Mouse (Mus musculus) E14TG2a.4 (cell line): ENCODE results near the gene Prkce.

Source experiments
- H3K27me3 ChIP-seq: 2 replicates; pipeline ENCODE4 v1.6.1; 2014; ENCODE audit warnings: low read length, control low read depth; ENCODE audit not compliant: insufficient read depth
- H3K36me3 ChIP-seq: 2 replicates; pipeline ENCODE4 v1.6.1; 2014; ENCODE audit warnings: low read length, control low read depth; ENCODE audit not compliant: insufficient read depth
- H3K4me1 ChIP-seq: replicated peaks from 2 replicates; pipeline ENCODE4 v1.6.1; 2014; ENCODE audit warnings: low read depth, low read length, control low read depth
- H3K4me3 ChIP-seq: replicated peaks from 2 replicates; pipeline ENCODE4 v1.5.1; 2014; ENCODE audit warnings: mild to moderate bottlenecking, low read length
- H3K9me3 ChIP-seq: 2 replicates; pipeline ENCODE4 v1.6.1; 2014; ENCODE audit warnings: low read length, control low read depth
- CTCF ChIP-seq: conservative IDR thresholded peaks from 2 replicates; pipeline ENCODE4 v1.5.1; 2014; ENCODE audit warnings: low read length
- NANOG ChIP-seq: IDR thresholded peaks from 2 replicates; pipeline ENCODE4 v1.6.1; 2014; ENCODE audit warnings: borderline replicate concordance, low read length, mixed read lengths
- POU5F1 ChIP-seq: IDR thresholded peaks from 2 replicates; pipeline ENCODE4 v1.6.1; 2014; ENCODE audit warnings: low read length, borderline replicate concordance

The Prkce gene

DNA sequence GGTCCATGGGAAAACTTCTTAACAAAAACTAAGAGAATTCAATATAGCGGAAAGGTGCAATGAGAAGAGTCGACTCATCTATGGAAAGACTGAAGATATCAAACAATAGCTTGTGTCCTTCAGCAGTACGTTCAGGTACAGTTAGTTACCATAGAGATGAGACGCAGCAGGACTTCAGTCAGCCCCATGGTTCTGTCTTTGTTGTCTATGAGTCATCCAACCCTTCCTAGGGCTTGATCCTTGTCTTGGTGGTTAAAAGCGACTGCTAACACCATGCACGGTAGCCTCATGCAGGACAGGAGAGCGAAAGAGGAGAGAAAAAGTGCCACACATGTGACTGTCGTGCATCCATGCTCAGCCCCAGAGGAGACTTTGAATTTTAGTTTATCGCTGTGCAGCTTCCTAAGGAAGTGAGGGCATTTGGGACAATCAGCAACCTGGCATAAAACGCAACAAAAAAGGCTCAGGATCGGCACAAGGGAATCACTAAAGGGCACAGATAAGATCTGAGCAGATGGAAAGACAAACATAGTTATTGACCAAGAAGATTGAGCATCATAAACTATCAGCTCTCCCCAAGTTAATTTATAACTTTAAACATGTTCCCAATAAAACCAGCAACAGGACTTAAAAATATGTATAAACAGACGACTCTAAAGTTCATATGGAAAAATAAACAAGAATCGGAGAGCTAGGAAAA lies 448.2 kb downstream of the Prkce start:
- Histone ChIP-seq H3K4me1 (peaks cover 43% of the 10 kb centered on the region), H3K4me3 (no peak overlapping the region), H3K27me3 (no peaks in the 10 kb centered on the region; the same call in 1 of the 2 replicates), H3K9me3 (no peaks in the 10 kb centered on the region), H3K36me3 (no peaks in the 10 kb centered on the region)
- TF ChIP-seq CTCF, result no peak
- no peak for TF ChIP-seq POU5F1
- no peak for TF ChIP-seq NANOG

GRCm38 (mm10) chr17:86617570-86618237 lies 450.1 kb downstream of the Prkce start:
- no peaks in the 10 kb centered on the region for H3K9me3 ChIP-seq
- TF ChIP-seq CTCF (no peak), POU5F1 (no peak), NANOG (no peak)

GRCm38 (mm10) chr17:86618431-86618861 lies 450.9 kb downstream of the Prkce start:
- Histone ChIP-seq H3K36me3 (no peaks in the 10 kb centered on the region), H3K4me3 (no peak overlapping the region), H3K27me3 (no peaks in the 10 kb centered on the region; the same call in none of the 2 replicates), H3K9me3 (no peaks in the 10 kb centered on the region), H3K4me1 (peaks cover 43% of the 10 kb centered on the region)
- no peak for TF ChIP-seq CTCF

More at GRCm38 (mm10) chr17:86617570-86618237, 450.1 kb downstream of the Prkce start:
- no peak overlapping the region for H3K4me3 ChIP-seq
- H3K27me3 ChIP-seq, result no peaks in the 10 kb centered on the region; the same call in none of the 2 replicates
- no peaks in the 10 kb centered on the region for H3K36me3 ChIP-seq
- H3K4me1 ChIP-seq, result peaks cover 43% of the 10 kb centered on the region

DNA sequence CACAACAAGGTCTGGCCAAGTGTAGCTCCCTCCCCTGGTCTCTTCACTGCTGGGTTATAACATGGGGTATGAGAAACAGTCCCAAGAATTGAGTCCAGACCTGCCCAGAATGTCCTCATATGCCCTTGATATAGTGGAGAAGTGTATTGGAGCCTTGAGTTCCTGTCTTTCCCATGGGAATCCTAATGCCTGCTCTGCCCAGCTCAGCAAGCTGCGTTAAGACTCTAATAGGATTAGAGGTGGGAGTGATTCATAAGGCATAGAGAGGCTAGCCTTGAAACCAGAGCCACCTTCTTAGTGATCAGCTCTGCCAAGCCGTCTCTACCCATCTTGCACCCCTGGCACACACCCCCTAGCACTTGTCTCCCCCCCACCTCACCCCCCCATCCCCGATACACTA lies 455.3 kb downstream of the Prkce start:
- TF ChIP-seq POU5F1, result no peak
- TF ChIP-seq NANOG, result no peak
- no peak for TF ChIP-seq CTCF
- no peaks in the 10 kb centered on the region; the same call in none of the 2 replicates for H3K27me3 ChIP-seq
- H3K4me3 ChIP-seq, result no peak overlapping the region
- peaks cover 25% of the 10 kb centered on the region for H3K4me1 ChIP-seq
- H3K9me3 ChIP-seq, result no peaks in the 10 kb centered on the region
- H3K36me3 ChIP-seq, result no peaks in the 10 kb centered on the region

DNA sequence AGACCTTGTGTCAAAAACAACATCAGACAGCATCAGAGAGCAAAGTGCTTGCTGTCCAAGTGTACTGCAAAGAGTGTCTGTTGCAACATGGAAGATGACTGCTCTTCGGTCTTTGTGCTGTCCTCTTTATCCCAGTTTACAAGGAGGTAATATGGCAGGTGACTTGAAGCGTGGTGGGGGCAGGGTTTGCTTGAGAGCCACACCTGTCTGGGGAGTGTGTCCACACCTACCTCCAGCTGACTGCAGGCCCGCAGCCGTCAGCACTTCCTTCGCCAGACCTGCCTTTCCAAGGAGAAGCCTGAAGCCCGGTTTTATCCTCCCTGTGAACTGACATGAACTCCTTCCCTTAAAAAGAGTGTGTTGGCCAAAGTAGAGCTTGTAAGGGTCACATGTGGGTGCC lies 458.9 kb downstream of the Prkce start:
- Histone ChIP-seq H3K4me1 (peaks cover 10% of the 10 kb centered on the region), H3K27me3 (peaks cover 2% of the 10 kb centered on the region), H3K9me3 (no peaks in the 10 kb centered on the region), H3K4me3 (no peak overlapping the region), H3K36me3 (no peaks in the 10 kb centered on the region)
- TF ChIP-seq CTCF (no peak), POU5F1 (no peak), NANOG (no peak)

- Histone ChIP-seq H3K9me3 (no peaks in the 10 kb centered on the region), H3K36me3 (no peaks in the 10 kb centered on the region), H3K27me3 (peaks cover 5% of the 10 kb centered on the region; the same call in 1 of the 2 replicates), H3K4me1 (no peaks in the 10 kb centered on the region), H3K4me3 (no peak overlapping the region)
- TF ChIP-seq POU5F1 (no peak), NANOG (no peak), CTCF (no peak)
Measured at GRCm38 (mm10) chr17:86633131-86633530, 465.5 kb downstream of the Prkce start.

- TF ChIP-seq POU5F1 (no peak), CTCF (no peak), NANOG (no peak)
- peaks cover 2% of the 10 kb centered on the region; the same call in 1 of the 2 replicates for H3K27me3 ChIP-seq
- H3K4me1 ChIP-seq, result peaks cover 8% of the 10 kb centered on the region
- no peak overlapping the region for H3K4me3 ChIP-seq
- no peaks in the 10 kb centered on the region for H3K36me3 ChIP-seq
- no peaks in the 10 kb centered on the region for H3K9me3 ChIP-seq
Measured at GRCm38 (mm10) chr17:86637311-86637710, 469.7 kb downstream of the Prkce start.

GRCm38 (mm10) chr17:86639279-86639678 lies 471.7 kb downstream of the Prkce start:
- no peak overlapping the region for H3K4me3 ChIP-seq
- H3K4me1 ChIP-seq, result peaks cover 11% of the 10 kb centered on the region
- no peaks in the 10 kb centered on the region for H3K36me3 ChIP-seq
- no peak for TF ChIP-seq NANOG
- TF ChIP-seq CTCF, result no peak
- no peak for TF ChIP-seq POU5F1
- H3K27me3 ChIP-seq, result no peaks in the 10 kb centered on the region
- H3K9me3 ChIP-seq, result no peaks in the 10 kb centered on the region
